Mouse (Mus musculus) embryonic facial prominence, embryonic 12.5 days (tissue): ENCODE results near the gene Kif17. TPM values are rescaled to one million over a fixed set of nuclear protein-coding genes. Genes with fewer than 3 reads are reported as not detected.

Experiments
- ATAC-seq: fragments of 200-750 bp; cut with Nextera tagmentation; 2 replicates; pipeline ENCODE4 v1.8.0; 2017; ENCODE audit not compliant: insufficient number of reproducible peaks, insufficient read depth, low FRiP score, low TSS enrichment
- H3K27ac ChIP-seq: fragments of 300-500 bp; sonication (generic); 2 replicates; pipeline ENCODE4 v1.5.1; 2016; ENCODE audit warnings: mild to moderate bottlenecking
- H3K27me3 ChIP-seq: fragments of 300-500 bp; sonication (generic); 2 replicates; pipeline ENCODE4 v1.6.1; 2016; ENCODE audit warnings: mild to moderate bottlenecking, moderate library complexity
- H3K36me3 ChIP-seq: fragments of 300-500 bp; sonication (generic); 2 replicates; pipeline ENCODE4 v1.6.1; 2016; ENCODE audit warnings: mild to moderate bottlenecking
- H3K4me1 ChIP-seq: fragments of 300-500 bp; sonication (generic); 2 replicates; pipeline ENCODE4 v1.6.1; 2016
- H3K4me2 ChIP-seq: fragments of 300-500 bp; sonication (generic); replicated peaks from 2 replicates; pipeline ENCODE4 v1.6.1; 2016; ENCODE audit warnings: mild to moderate bottlenecking, moderate library complexity
- H3K4me3 ChIP-seq: fragments of 300-500 bp; sonication (generic); 2 replicates; pipeline ENCODE4 v1.5.1; 2016; ENCODE audit warnings: mild to moderate bottlenecking
- H3K9ac ChIP-seq: fragments of 300-500 bp; sonication (generic); 2 replicates; pipeline ENCODE4 v1.6.1; 2016; ENCODE audit warnings: mild to moderate bottlenecking, moderate library complexity
- H3K9me3 ChIP-seq: fragments of 300-500 bp; sonication (generic); 2 replicates; pipeline ENCODE4 v1.6.1; 2016; ENCODE audit warnings: mild to moderate bottlenecking, moderate library complexity
- WGBS: fragments of 180-500 bp; shearing (Covaris S2); methylation state at CpG from one replicate; pipeline ENCODE4 v1.1.7; 2016; 5-methylcytosine and 5-hydroxymethylcytosine counted together
- polyA plus RNA-seq: library from polyadenylated mRNA; unstranded; fragments of >200 nt; fragmentation: Nextera tagmentation; extraction: Ambion mirVana; gene quantifications from 2 replicates; pipeline ENCODE4 v1.2.1, GENCODE M21; 2016

Kif17 gene
- polyA plus RNA-seq, 1 experiment from 2014 or later = 1.3 TPM

- H3K36me3 ChIP-seq = peaks cover 25% of the 10 kb centered on the region
- WGBS = 96% methylated on average over 5 of the region's 5 CpGs
- ATAC-seq = no peak
- H3K4me2 ChIP-seq = no peak overlapping the region
- no peak overlapping the region for H3K27ac ChIP-seq
- H3K27me3 ChIP-seq = no peaks in the 10 kb centered on the region
- H3K4me1 ChIP-seq = peaks cover 28% of the 10 kb centered on the region
- no peak overlapping the region for H3K4me3 ChIP-seq
- no peaks in the 10 kb centered on the region for H3K9me3 ChIP-seq
- no peak overlapping the region; the same call in 1 of the 2 replicates for H3K9ac ChIP-seq
These were observed 30.9 kb upstream of the Kif17 start for GRCm38 (mm10) chr4:138219331-138219730.

GRCm38 (mm10) chr4:138220761-138221160, 29.5 kb upstream of the Kif17 start:
- Histone ChIP-seq H3K4me3 (no peak overlapping the region), H3K9ac (no peak overlapping the region), H3K4me1 (peaks cover 25% of the 10 kb centered on the region), H3K4me2 (no peak overlapping the region), H3K27ac (no peak overlapping the region), H3K36me3 (peaks cover 34% of the 10 kb centered on the region), H3K9me3 (no peaks in the 10 kb centered on the region), H3K27me3 (no peaks in the 10 kb centered on the region)
- ATAC-seq = no peak
- 82% methylated on average over 7 of the region's 7 CpGs for WGBS

DNA sequence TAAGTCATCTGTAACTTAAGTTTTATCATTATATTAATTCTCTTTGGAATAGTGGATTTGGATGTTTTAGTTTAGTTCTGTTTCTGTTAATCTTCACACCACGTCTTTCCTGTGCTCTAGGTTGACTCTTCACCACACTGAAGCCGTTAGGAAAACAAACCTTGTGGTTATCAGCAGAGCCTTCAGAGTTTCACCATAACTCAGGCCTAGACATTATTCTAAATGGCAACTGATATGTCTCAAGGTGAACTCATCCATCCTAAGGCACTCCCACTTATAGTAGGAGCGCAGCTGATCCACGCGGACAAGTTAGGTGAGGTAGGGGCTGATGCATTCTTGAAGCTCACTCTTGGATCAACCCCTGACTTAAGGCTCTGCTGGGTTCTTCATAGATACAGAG, 28.8 kb upstream of the Kif17 start:
- Histone ChIP-seq H3K9me3 (no peaks in the 10 kb centered on the region), H3K4me3 (no peak overlapping the region), H3K9ac (no peak overlapping the region), H3K36me3 (peaks cover 41% of the 10 kb centered on the region), H3K27me3 (no peaks in the 10 kb centered on the region), H3K4me2 (no peak overlapping the region), H3K27ac (no peak overlapping the region), H3K4me1 (peaks cover 24% of the 10 kb centered on the region)
- 85% methylated on average over 5 of the region's 5 CpGs for WGBS
- no peak for ATAC-seq

GRCm38 (mm10) chr4:138222396-138222795, 27.8 kb upstream of the Kif17 start:
- Histone ChIP-seq H3K27me3 (no peaks in the 10 kb centered on the region), H3K27ac (no peak overlapping the region), H3K4me1 (peaks cover 24% of the 10 kb centered on the region), H3K9ac (no peak overlapping the region), H3K9me3 (no peaks in the 10 kb centered on the region), H3K4me2 (no peak overlapping the region), H3K36me3 (peaks cover 49% of the 10 kb centered on the region), H3K4me3 (no peak overlapping the region)
- WGBS = 83% methylated on average over 5 of the region's 5 CpGs
- no peak for ATAC-seq

DNA sequence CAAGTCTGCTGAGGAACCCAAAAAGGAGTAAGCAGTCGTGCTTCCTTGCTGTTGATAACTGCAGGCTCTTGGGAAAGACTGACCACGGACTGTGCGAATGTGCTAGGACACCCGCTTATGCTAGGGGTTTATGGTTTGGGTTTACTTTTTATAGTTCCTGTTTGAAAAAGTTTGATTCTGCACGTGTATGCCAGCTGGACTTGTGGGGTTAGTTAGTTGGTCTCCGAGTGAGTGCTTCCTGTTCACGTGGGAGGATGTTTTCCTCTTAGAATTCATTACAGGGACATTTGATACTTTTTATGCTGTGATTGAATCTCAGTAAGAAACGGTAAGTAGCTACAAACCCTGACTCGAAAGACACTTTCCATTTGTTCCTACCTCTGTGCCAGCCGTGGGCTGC, 26.6 kb upstream of the Kif17 start:
- no peaks in the 10 kb centered on the region for H3K9me3 ChIP-seq
- 78% methylated on average over 10 of the region's 10 CpGs for WGBS
- H3K4me2 ChIP-seq = no peak overlapping the region
- no peak overlapping the region for H3K27ac ChIP-seq
- no peaks in the 10 kb centered on the region for H3K27me3 ChIP-seq
- H3K9ac ChIP-seq = no peak overlapping the region
- H3K36me3 ChIP-seq = peaks cover 61% of the 10 kb centered on the region
- ATAC-seq = no peak
- no peak overlapping the region for H3K4me3 ChIP-seq
- peaks cover 12% of the 10 kb centered on the region; the same call in 1 of the 2 replicates for H3K4me1 ChIP-seq

DNA sequence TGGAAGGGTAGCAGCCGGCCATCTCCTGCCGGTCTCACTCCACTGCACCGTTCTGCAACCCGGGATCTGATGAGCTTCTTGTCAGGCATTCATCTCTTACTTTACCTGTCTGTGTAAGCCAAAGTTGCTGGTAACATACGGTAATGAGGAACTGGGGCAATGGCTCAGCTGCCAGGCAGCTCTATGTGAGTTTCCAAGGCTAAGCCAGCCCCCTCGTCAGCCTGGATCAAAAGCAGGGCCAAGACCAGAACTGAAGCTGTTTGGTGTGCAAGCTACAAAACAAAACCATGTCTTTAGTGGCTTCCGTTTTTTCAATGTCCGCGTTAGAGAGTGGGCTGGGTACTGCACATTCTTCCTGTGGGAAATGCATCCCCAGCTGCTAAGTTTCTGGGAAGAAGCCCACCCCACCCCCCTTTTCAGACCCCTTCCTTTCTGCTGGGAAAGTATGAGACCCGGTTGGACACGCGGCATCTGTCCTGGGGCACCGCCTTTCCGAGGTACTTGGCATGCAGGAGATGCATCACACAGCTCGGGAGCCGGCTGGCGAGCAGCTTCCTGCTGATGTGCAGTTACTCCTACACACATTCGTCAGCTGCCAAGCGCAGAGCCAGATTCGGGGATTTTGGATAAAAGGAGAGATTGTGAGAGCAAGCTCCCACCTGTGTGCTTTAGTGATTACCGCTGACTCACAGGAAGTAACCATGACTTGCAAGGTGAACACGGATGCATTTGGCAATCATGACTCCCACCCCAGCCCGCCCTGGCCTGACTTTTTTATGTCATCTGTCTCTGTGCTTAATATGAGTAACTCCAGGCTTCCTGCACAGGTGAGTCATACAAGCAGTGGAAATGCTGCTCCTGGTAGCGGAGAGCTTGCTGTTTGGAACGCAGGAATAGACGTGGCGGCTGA, 3.2 kb upstream of the Kif17 start:
- WGBS = 77% methylated on average over 27 of the region's 27 CpGs
- Histone ChIP-seq H3K36me3 (peaks cover 57% of the 10 kb centered on the region), H3K4me3 (no peak overlapping the region), H3K4me2 (no peak overlapping the region), H3K27me3 (peaks cover 16% of the 10 kb centered on the region; the same call in 1 of the 2 replicates), H3K27ac (0 out of 2 replicates have a peak overlapping the region, but pooled peaks have one; percentile 6), H3K9ac (no peak overlapping the region), H3K4me1 (peaks cover 22% of the 10 kb centered on the region), H3K9me3 (no peaks in the 10 kb centered on the region)
- ATAC-seq = no peak

DNA sequence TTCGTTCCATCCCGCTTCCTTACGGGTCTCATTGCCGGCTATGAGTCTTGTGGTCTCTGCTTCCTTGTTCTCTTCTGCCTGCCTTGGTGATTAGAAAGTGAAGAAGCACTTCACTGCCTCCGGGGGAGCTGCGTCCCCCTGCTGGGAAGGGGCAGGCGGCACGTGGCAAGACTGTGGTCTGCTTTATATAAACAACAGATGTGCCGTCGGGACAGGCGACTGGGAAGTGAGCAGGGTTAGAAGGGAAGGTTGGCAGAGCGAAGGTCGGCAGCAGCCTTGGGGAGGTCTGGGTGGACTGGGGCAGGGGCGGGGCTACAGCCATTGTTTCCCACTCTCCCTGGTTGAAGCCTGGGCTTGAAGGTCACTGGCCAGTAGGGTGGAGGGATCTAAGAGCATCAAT, 1.6 kb downstream of the Kif17 start:
- no peak for ATAC-seq
- Histone ChIP-seq H3K27ac (no peak overlapping the region), H3K4me2 (peak overlapping the region; percentile 100), H3K4me3 (peak overlapping the region; percentile 21), H3K27me3 (peaks cover 20% of the 10 kb centered on the region; the same call in 1 of the 2 replicates), H3K9ac (no peak overlapping the region), H3K36me3 (peaks cover 11% of the 10 kb centered on the region), H3K9me3 (no peaks in the 10 kb centered on the region), H3K4me1 (peaks cover 32% of the 10 kb centered on the region)
- WGBS = 2% methylated on average over 14 of the region's 14 CpGs

DNA sequence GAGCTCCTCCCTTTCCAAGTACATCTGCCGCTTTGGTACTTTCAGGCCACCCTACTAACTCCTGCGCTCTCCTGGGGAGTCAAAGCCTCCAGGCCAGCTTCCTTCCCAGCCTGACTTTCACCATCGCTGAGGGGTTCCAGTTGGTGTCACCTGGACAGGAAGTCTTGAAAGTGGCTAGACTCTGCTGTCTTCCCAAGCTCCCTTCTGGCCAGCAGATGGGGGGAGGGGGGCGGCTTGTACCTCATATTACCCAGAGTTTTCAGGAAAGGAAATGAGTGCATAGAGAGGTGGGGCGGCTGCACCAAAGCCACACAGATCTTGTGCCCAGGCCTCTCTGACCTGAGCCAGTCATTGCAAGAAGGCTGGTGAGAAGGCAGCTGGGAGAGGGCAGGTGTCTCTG, 2.0 kb downstream of the Kif17 start:
- Histone ChIP-seq H3K4me2 (peak overlapping the region; percentile 100), H3K27me3 (peaks cover 20% of the 10 kb centered on the region; the same call in 1 of the 2 replicates), H3K36me3 (peaks cover 8% of the 10 kb centered on the region), H3K4me1 (peaks cover 32% of the 10 kb centered on the region), H3K9me3 (no peaks in the 10 kb centered on the region), H3K4me3 (peak overlapping the region; percentile 21; the same call in 1 of the 2 replicates), H3K27ac (no peak overlapping the region), H3K9ac (no peak overlapping the region)
- 1% methylated on average over 5 of the region's 5 CpGs for WGBS
- ATAC-seq = no peak

- Histone ChIP-seq H3K4me1 (peaks cover 7% of the 10 kb centered on the region), H3K9me3 (no peaks in the 10 kb centered on the region), H3K27me3 (peaks cover 4% of the 10 kb centered on the region; the same call in 1 of the 2 replicates), H3K9ac (no peak overlapping the region), H3K36me3 (no peaks in the 10 kb centered on the region), H3K4me3 (no peak overlapping the region), H3K4me2 (no peak overlapping the region), H3K27ac (no peak overlapping the region)
- WGBS = 82% methylated on average over 22 of the region's 22 CpGs
- no peak for ATAC-seq
These were observed 7.0 kb downstream of the Kif17 start for GRCm38 (mm10) chr4:138257116-138257687.

DNA sequence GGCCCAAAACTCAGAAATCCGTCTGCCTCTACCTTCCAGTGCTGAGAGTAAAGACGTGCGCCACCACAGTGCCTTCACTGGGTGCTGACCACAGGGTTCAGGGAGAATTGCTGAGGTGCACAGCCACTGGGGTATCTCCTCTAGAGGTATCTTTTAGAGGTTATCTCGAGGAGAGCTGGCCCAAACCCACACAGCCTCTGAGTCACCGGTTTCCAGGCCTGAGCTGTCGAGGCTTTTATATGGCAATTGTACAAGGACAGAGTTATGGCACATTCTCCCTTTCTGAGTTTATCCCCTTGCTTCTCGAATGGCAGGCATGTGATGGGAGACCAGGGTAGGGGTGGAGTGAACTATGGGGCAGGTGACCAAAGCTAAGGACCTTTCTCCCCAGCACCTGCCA, 8.4 kb downstream of the Kif17 start:
- 78% methylated on average over 7 of the region's 7 CpGs for WGBS
- Histone ChIP-seq H3K36me3 (no peaks in the 10 kb centered on the region), H3K9me3 (no peaks in the 10 kb centered on the region), H3K9ac (no peak overlapping the region), H3K27ac (no peak overlapping the region), H3K4me3 (no peak overlapping the region), H3K4me1 (no peaks in the 10 kb centered on the region), H3K27me3 (peaks cover 8% of the 10 kb centered on the region), H3K4me2 (no peak overlapping the region)
- ATAC-seq = no peak

- H3K27ac ChIP-seq = no peak overlapping the region
- no peak overlapping the region for H3K4me2 ChIP-seq
- no peak for ATAC-seq
- peaks cover 8% of the 10 kb centered on the region; the same call in 1 of the 2 replicates for H3K27me3 ChIP-seq
- no peak overlapping the region for H3K4me3 ChIP-seq
- H3K9me3 ChIP-seq = no peaks in the 10 kb centered on the region
- H3K4me1 ChIP-seq = no peaks in the 10 kb centered on the region
- WGBS = 83% methylated on average over 5 of the region's 5 CpGs
- H3K9ac ChIP-seq = no peak overlapping the region
- no peaks in the 10 kb centered on the region for H3K36me3 ChIP-seq
These were observed 9.2 kb downstream of the Kif17 start for GRCm38 (mm10) chr4:138259482-138259881.
